Mouse (Mus musculus) gastrocnemius, postnatal 4 days (tissue): ENCODE measurements around the gene Arhgef28. TPM values are rescaled to one million over a fixed set of nuclear protein-coding genes. Genes with fewer than 3 reads are reported as not detected.

Experiments
- DNase-seq, 2 experiments: peaks; one replicate each; pipeline ENCODE4 v3.0.0; 2021 to 2022; ENCODE audit warnings: low spot score in 2 of 2, mixed read lengths in 2 of 2
- total RNA-seq, 2 experiments: library from RNA; stranded (reverse); gene quantifications; 2 replicates each; pipeline ENCODE4 v1.2.3; 2021

Gene Arhgef28
- total RNA-seq, 2 experiments from 2014 or later = 4.8 to 5.9 TPM

- DNase-seq = no peak
Observed at GRCm38 (mm10) chr13:97926371-97926770, 279.9 kb downstream of the Arhgef28 start.

GRCm38 (mm10) chr13:97923009-97923408, 283.2 kb downstream of the Arhgef28 start:
- DNase-seq = no peak

GRCm38 (mm10) chr13:97919590-97919989, 286.6 kb downstream of the Arhgef28 start:
- no peak for DNase-seq

GRCm38 (mm10) chr13:97918117-97918900, 287.9 kb downstream of the Arhgef28 start:
- no peak for DNase-seq

GRCm38 (mm10) chr13:97911013-97911412, 295.2 kb downstream of the Arhgef28 start:
- DNase-seq = no peak

- DNase-seq = no peak
Observed at GRCm38 (mm10) chr13:97902821-97903220, 303.4 kb downstream of the Arhgef28 start.

- DNase-seq = no peak
Observed at GRCm38 (mm10) chr13:97900380-97900758, 305.9 kb downstream of the Arhgef28 start.

- no peak for DNase-seq
Observed at GRCm38 (mm10) chr13:97899604-97900379, 306.4 kb downstream of the Arhgef28 start.

- no peak for DNase-seq
Observed at GRCm38 (mm10) chr13:97898590-97898989, 307.6 kb downstream of the Arhgef28 start.

- DNase-seq = no peak
Observed at GRCm38 (mm10) chr13:97893031-97893825, 313.0 kb downstream of the Arhgef28 start.

- no peak for DNase-seq
Observed at GRCm38 (mm10) chr13:97892089-97892884, 314.0 kb downstream of the Arhgef28 start.

GRCm38 (mm10) chr13:97888046-97888445, 318.2 kb downstream of the Arhgef28 start:
- no peak for DNase-seq

GRCm38 (mm10) chr13:97887558-97887957, 318.7 kb downstream of the Arhgef28 start:
- DNase-seq = no peak

- DNase-seq = no peak
Observed at GRCm38 (mm10) chr13:97883629-97884028, 322.6 kb downstream of the Arhgef28 start.

GRCm38 (mm10) chr13:97876450-97876849, 329.8 kb downstream of the Arhgef28 start:
- no peak for DNase-seq

GRCm38 (mm10) chr13:97876031-97876430, 330.2 kb downstream of the Arhgef28 start:
- DNase-seq = no peak

- no peak for DNase-seq
Observed at GRCm38 (mm10) chr13:97869428-97869827, 336.8 kb downstream of the Arhgef28 start.

GRCm38 (mm10) chr13:97867322-97867962, 338.8 kb downstream of the Arhgef28 start:
- DNase-seq = no peak

- peak in 1 of 2 experiments; percentile 64 for DNase-seq
Observed at GRCm38 (mm10) chr13:97859071-97859470, 347.2 kb downstream of the Arhgef28 start.

- DNase-seq = no peak
Observed at GRCm38 (mm10) chr13:97857860-97858259, 348.4 kb downstream of the Arhgef28 start.
